Mouse (Mus musculus): ENCODE measurements around the gene Cc2d1a. TPM values are rescaled to one million over a fixed set of nuclear protein-coding genes. Genes with fewer than 3 reads are reported as not detected.

Gene Cc2d1a
- polyA plus RNA-seq, 1 experiment from 2014 or later: 22.7 TPM

DNA sequence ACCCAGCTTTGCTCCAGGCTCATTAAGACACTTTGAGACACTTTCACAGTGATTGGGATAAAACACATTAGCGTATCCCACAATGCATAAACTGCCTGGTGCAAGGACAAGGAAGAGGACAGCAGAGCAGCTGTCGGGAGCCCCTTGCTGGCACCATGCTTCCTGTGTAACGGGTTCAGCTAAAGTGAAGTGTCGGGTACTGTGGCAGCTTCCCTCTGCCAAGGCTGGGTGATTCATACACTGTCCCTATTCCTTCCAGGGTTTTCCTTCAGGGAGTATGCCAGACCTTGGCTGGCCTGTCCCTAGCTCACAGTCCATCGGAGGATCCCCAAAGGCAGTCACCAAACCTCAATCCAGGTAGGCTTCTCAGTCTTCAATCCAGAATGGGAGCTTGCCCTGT lies 22.4 kb upstream of the Cc2d1a start:
- H3K27me3 ChIP-seq (replicated peaks): no peaks in the 10 kb centered on the region

DNA sequence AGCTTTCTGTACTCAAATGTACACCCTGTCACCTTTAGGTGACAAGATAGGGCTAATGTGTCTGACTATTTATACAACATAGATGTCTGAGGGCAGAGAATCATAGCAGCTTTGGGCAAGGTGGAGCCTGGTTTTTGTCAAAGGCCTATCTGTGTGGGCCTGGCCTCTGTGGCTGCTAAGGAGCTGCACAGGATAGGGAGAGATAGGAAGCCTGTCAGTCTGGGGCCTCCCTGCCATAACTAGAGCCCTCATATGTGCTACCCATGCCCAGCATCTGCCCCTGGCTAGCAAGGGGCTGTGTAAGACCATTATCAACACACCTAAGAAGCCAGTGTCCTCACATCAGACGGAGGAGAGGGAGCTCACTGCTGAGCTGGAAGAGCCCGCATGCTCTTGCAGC lies 20.0 kb upstream of the Cc2d1a start:
- Histone ChIP-seq H3K27ac (no peak overlapping the region), H3K4me2 (no peak overlapping the region), H3K9ac (no peak overlapping the region), H3K27me3 (replicated peaks) (no peaks in the 10 kb centered on the region), H3K9me3 (no peaks in the 10 kb centered on the region), H3K4me1 (no peaks in the 10 kb centered on the region), H3K36me3 (0 out of 2 replicates have a peak, but pooled peaks cover 11% of the 10 kb centered on the region), H3K4me3 (replicated peaks) (no peak overlapping the region)
- no peak for ATAC-seq (ENCODE audit: insufficient read depth, low FRiP score, low read depth)
- 88% methylated on average over 2 of the region's 2 CpGs for WGBS

More for the DNA sequence above, 22.4 kb upstream of the Cc2d1a start:
- no peak overlapping the region for H3K4me3 ChIP-seq (replicated peaks)
- no peak overlapping the region for H3K9ac ChIP-seq
- H3K9me3 ChIP-seq: no peaks in the 10 kb centered on the region
- peaks cover 15% of the 10 kb centered on the region; the same call in 1 of the 2 replicates for H3K36me3 ChIP-seq
- H3K4me1 ChIP-seq: no peaks in the 10 kb centered on the region
- no peak overlapping the region for H3K27ac ChIP-seq
- H3K4me2 ChIP-seq: no peak overlapping the region
- WGBS: 84% methylated on average over 5 of the region's 5 CpGs
- ATAC-seq (ENCODE audit: insufficient read depth, low FRiP score, low read depth): no peak

DNA sequence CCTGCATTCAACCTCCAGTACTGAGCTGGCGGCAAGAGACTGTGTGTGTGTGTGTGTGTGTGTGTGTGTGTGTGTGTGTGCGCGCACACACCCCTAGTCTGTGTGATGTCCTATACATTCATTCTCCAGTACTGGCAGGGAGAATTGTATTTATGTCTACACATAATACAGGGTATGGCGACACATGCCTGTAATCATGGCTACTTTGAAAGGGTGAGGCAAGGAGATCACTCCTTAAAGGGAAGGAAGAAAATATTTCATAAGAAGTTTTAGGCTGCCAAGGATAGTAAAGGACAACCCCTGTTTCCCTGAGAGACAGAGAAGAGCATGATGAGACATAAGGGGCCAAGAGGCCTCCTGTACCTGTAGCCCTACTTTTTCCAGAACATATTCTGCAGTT lies 9.9 kb upstream of the Cc2d1a start:
- no peaks in the 10 kb centered on the region for H3K9me3 ChIP-seq
- 86% methylated on average over 4 of the region's 4 CpGs for WGBS
- no peak overlapping the region for H3K4me3 ChIP-seq (replicated peaks)
- H3K4me2 ChIP-seq: no peak overlapping the region
- no peak for ATAC-seq (ENCODE audit: insufficient read depth, low FRiP score, low read depth)
- H3K36me3 ChIP-seq: no peaks in the 10 kb centered on the region
- H3K27me3 ChIP-seq (replicated peaks): no peaks in the 10 kb centered on the region
- no peak overlapping the region for H3K27ac ChIP-seq
- no peaks in the 10 kb centered on the region for H3K4me1 ChIP-seq
- H3K9ac ChIP-seq: no peak overlapping the region

DNA sequence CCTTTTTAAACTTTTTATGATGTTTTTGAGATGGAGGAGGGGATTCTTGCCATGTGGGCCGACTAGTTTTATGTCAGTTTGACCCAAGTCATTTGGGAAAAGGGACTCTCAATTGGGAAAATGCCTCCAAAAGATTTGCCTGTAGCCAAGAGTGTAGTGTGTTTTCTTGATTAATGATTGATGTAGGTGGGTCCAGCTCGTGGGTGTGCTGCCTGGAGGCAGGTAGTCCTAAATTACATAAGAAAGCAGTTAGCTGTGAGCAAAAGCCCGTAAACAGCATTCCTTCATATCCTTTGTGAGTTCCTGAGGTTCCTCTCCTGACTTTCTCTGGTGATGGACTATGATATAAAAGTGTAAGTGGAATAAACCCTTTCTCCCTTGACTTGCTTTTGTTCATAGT lies 1.4 kb upstream of the Cc2d1a start:
- H3K4me2 ChIP-seq: no peak overlapping the region
- WGBS: 61% methylated on average over 3 of the region's 3 CpGs
- ATAC-seq (ENCODE audit: insufficient read depth, low FRiP score, low read depth): no peak

DNA sequence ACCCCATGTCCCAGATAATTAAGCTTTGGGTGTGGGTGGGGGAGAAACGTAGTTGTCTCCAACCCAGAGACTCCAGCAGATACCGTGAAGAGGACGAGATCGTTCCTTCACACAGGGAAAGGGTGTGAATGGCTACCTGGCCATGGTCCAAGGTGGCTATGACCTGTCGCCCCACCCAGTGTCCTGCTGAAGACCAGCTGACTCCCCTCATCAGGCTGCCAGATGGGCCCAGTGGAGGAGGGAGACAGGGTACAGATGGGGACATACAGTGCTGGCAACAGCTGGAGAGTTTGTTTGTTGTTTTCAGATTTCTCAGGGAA lies 755 bp upstream of the Cc2d1a start:
- Histone ChIP-seq H3K27me3 (replicated peaks) (no peaks in the 10 kb centered on the region), H3K27ac (no peak overlapping the region), H3K9me3 (no peaks in the 10 kb centered on the region), H3K36me3 (peaks cover 13% of the 10 kb centered on the region), H3K4me3 (replicated peaks) (peak overlapping the region; percentile 73; the same call in 1 of the 2 replicates), H3K9ac (no peak overlapping the region), H3K4me1 (peaks cover 18% of the 10 kb centered on the region), H3K4me2 (peak overlapping the region; percentile 92)
- no peak for ATAC-seq (ENCODE audit: insufficient read depth, low FRiP score, low read depth)
- 80% methylated on average over 5 of the region's 5 CpGs for WGBS

More for the DNA sequence above, 1.4 kb upstream of the Cc2d1a start:
- H3K27ac ChIP-seq: no peak overlapping the region
- peaks cover 18% of the 10 kb centered on the region for H3K4me1 ChIP-seq
- peaks cover 8% of the 10 kb centered on the region; the same call in 1 of the 2 replicates for H3K36me3 ChIP-seq
- H3K9ac ChIP-seq: no peak overlapping the region
- no peaks in the 10 kb centered on the region for H3K27me3 ChIP-seq (replicated peaks)
- no peaks in the 10 kb centered on the region for H3K9me3 ChIP-seq
- H3K4me3 ChIP-seq (replicated peaks): no peak overlapping the region

DNA sequence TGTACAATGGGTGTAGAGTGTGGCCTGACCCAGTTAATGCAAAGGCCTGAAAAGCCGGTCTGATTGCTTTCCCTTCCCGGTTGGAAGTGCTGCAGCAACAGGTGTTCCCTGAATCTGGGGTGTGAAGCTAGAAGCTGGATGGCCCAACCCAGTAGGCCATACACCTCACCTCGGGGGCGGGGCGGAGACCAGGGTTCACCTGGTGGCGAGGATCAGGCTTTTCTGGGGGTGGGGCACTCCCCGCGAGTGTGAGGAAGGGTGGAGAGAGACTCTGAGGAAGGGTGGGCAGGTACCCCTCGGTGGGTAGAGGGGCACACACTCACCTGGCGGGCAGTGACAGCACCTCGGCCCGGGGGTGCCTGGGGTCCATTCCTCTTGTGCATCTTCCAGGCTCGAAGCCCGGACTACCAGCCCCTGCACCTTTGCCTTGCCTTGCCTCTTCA lies 391 bp downstream of the Cc2d1a start:
- Histone ChIP-seq H3K9ac (peak overlapping the region; percentile 80), H3K27me3 (replicated peaks) (no peaks in the 10 kb centered on the region), H3K4me1 (peaks cover 18% of the 10 kb centered on the region), H3K4me2 (peak overlapping the region; percentile 92), H3K27ac (peak overlapping the region; percentile 92), H3K36me3 (peaks cover 20% of the 10 kb centered on the region), H3K4me3 (replicated peaks) (peak overlapping the region; percentile 73), H3K9me3 (no peaks in the 10 kb centered on the region)
- peak; percentile 71 for ATAC-seq (ENCODE audit: insufficient read depth, low FRiP score, low read depth)
- WGBS: 4% methylated on average over 14 of the region's 14 CpGs

DNA sequence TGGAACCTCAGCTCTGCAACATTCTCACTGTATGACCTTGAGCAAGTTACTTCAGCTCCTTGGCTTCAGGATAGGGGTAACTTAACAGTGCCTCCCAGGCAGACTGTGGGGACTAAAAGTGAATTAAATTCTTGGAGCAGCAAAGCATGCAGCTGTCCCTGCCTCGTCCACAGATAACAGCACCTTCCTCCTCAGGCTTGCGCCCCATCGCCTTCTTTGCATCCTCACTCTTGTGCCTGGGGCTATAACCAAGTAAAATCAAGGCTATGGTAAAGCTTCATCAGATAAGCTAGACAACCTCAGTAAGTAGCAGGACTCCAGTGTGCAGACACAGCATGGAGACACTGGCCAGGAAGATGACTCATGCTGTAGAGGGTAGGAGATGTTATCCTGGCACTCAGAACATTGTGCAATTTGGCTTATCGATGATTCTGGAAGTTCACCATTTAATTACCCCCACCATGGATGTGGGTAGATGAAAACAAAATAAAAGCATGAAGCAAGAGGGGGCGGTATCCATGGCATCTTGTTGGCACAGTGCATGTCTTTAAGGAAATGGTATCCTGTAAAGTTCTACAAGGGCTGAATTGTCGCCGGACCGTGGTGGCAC lies 3.0 kb downstream of the Cc2d1a start:
- Histone ChIP-seq H3K4me3 (replicated peaks) (no peak overlapping the region), H3K27me3 (replicated peaks) (no peaks in the 10 kb centered on the region), H3K4me1 (peaks cover 18% of the 10 kb centered on the region), H3K36me3 (peaks cover 40% of the 10 kb centered on the region), H3K27ac (no peak overlapping the region), H3K9ac (no peak overlapping the region), H3K9me3 (no peaks in the 10 kb centered on the region), H3K4me2 (no peak overlapping the region)
- ATAC-seq (ENCODE audit: insufficient read depth, low FRiP score, low read depth): no peak
- WGBS: 87% methylated on average over 8 of the region's 8 CpGs

DNA sequence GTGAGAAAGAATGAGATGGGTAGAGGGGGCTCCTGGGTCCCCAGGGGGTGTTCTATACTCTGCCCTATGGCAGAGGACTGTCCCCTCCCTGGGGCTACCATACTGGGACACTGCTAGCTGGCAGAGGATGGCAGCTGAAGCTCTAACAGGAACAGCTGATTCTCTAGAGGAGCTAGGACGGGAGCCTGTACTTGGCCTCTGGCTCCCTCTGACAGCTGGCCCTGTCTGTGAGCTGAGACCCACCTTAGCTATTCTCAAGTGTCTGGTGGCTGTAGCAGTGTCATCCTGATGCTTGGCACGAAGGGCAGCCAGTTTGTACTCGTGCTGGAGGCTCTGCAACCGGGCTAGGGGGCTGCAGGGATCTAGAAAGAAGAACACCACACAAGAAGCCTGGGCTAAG lies 6.9 kb downstream of the Cc2d1a start:
- Histone ChIP-seq H3K9me3 (no peaks in the 10 kb centered on the region), H3K4me2 (no peak overlapping the region), H3K27me3 (replicated peaks) (no peaks in the 10 kb centered on the region), H3K27ac (no peak overlapping the region), H3K9ac (no peak overlapping the region), H3K36me3 (peaks cover 72% of the 10 kb centered on the region), H3K4me3 (replicated peaks) (no peak overlapping the region), H3K4me1 (no peaks in the 10 kb centered on the region)
- WGBS: 89% methylated on average over 4 of the region's 4 CpGs
- no peak for ATAC-seq (ENCODE audit: insufficient read depth, low FRiP score, low read depth)

DNA sequence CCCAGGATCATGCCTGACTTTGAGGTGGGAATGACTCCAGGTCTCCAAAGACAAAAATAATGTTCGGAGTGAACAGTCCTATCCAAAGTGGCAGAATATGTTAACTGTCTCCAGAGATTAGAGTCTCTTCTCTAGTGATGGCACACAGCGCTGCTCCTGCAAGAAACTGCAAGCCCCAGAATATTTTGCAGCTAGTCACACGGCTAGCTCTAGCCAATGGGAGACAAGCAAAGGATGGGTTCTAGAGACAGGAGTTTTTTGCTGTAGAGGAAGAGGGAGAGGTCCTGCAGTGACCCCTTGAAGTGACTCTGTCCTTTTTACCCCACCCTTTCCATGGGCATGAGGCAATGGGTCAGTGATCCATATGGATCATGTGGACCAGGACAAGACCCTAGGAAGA lies 9.9 kb downstream of the Cc2d1a start:
- Histone ChIP-seq H3K27me3 (replicated peaks) (no peaks in the 10 kb centered on the region), H3K36me3 (peaks cover 79% of the 10 kb centered on the region)

DNA sequence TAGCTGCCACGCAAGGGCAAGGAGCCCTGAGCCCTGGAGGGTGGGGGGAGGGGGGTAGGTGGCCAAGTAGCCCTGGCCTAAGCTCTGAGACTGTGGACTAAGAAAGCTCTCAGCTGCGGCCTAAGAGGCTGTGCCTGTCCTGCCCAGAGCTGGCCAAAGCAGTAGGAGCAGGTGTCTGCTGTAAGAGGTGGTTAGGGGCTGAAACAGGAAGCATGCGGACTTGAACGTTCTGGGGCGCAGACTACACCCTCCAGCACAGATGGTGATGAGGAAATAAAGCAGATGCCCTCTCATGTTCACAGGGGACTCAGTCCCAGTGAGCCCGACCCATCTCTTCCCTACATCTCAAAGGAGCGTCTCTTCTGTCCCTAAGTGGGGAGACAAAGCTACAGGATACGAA lies 15.5 kb downstream of the Cc2d1a start:
- H3K27me3 ChIP-seq (replicated peaks): no peaks in the 10 kb centered on the region
- no peak overlapping the region for H3K27ac ChIP-seq
- no peak overlapping the region for H3K9ac ChIP-seq
- no peak overlapping the region for H3K4me2 ChIP-seq
- H3K36me3 ChIP-seq: peaks cover 49% of the 10 kb centered on the region
- H3K4me1 ChIP-seq: no peaks in the 10 kb centered on the region
- WGBS: 84% methylated on average over 8 of the region's 8 CpGs
- ATAC-seq (ENCODE audit: insufficient read depth, low FRiP score, low read depth): no peak
- no peak overlapping the region for H3K4me3 ChIP-seq (replicated peaks)
- no peaks in the 10 kb centered on the region for H3K9me3 ChIP-seq

More for the DNA sequence above, 9.9 kb downstream of the Cc2d1a start:
- Histone ChIP-seq H3K9ac (no peak overlapping the region), H3K27ac (no peak overlapping the region), H3K4me3 (replicated peaks) (no peak overlapping the region), H3K4me2 (no peak overlapping the region), H3K9me3 (no peaks in the 10 kb centered on the region), H3K4me1 (no peaks in the 10 kb centered on the region)
- 96% methylated on average over 3 of the region's 3 CpGs for WGBS
- ATAC-seq (ENCODE audit: insufficient read depth, low FRiP score, low read depth): no peak

DNA sequence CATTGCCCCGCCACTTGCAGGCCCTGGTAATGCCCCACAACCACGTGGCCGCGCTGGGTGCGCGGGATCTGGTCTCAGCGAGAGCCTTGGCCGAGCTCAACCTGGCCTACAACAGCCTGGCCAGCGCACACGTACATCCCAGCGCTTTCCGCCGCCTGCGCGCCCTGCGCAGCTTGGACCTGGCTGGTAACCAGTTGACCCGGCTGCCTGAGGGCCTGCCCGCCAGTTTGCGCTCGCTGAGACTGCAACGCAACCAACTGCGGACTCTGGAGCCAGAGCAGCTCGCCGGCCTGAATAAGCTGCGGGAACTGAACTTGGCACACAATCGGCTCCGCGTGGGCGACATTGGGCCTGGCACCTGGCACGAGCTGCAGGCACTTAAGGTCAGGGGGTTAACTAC lies 16.9 kb downstream of the Cc2d1a start:
- Histone ChIP-seq H3K27ac (no peak overlapping the region), H3K9me3 (no peaks in the 10 kb centered on the region), H3K4me2 (no peak overlapping the region), H3K4me3 (replicated peaks) (no peak overlapping the region), H3K36me3 (peaks cover 36% of the 10 kb centered on the region), H3K27me3 (replicated peaks) (no peaks in the 10 kb centered on the region), H3K9ac (no peak overlapping the region), H3K4me1 (no peaks in the 10 kb centered on the region)
- no peak for ATAC-seq (ENCODE audit: insufficient read depth, low FRiP score, low read depth)
- 47% methylated on average over 30 of the region's 30 CpGs for WGBS

DNA sequence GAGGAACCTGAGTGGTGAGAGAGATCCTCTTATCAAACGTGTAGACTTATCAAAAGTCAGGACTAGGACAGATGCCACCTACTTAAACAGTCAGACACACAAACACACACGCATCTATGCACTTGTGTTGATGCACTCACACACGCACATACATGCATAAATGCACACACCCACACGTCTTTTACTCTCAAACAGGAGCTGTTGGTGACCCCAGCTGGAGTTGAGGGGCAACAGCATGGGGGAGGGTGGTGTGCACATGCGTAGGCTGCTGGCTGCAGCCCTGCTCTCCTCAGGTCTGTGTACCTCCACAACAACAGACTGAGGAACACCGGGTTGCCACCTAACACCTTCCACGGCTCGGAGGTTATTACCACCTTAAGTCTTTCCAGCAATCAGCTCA lies 19.5 kb downstream of the Cc2d1a start:
- Histone ChIP-seq H3K4me2 (no peak overlapping the region), H3K36me3 (peaks cover 14% of the 10 kb centered on the region; the same call in 1 of the 2 replicates), H3K27ac (no peak overlapping the region), H3K27me3 (replicated peaks) (no peaks in the 10 kb centered on the region), H3K9ac (no peak overlapping the region), H3K9me3 (no peaks in the 10 kb centered on the region), H3K4me3 (replicated peaks) (no peak overlapping the region), H3K4me1 (no peaks in the 10 kb centered on the region)
- WGBS: 49% methylated on average over 8 of the region's 8 CpGs
- no peak for ATAC-seq (ENCODE audit: insufficient read depth, low FRiP score, low read depth)

Data from stomach, embryonic 15.5 days (tissue).